Mouse (Mus musculus) ES-Bruce4 (cell line): ENCODE results near the gene Eif4e1b.
A peak's percentile ranks its signal among the peaks of the same experiment; 100 is the strongest.

Experiments
- CTCF ChIP-seq: IDR thresholded peaks from one replicate; pipeline ENCODE4 v1.8.1; 2011; ENCODE audit warnings: low read depth, low read length
- EP300 ChIP-seq: IDR thresholded peaks from 2 replicates; pipeline ENCODE4 v1.6.1; 2011; ENCODE audit warnings: low read depth, low read length; ENCODE audit not compliant: insufficient read depth

- TF ChIP-seq CTCF (peak; percentile 58), EP300 (no peak)
These were observed 19.2 kb downstream of the Eif4e1b start for GRCm38 (mm10) chr13:54803010-54803409.
